ENCODE assay signal across 10 mouse cellular contexts in the genomic region with DNA sequence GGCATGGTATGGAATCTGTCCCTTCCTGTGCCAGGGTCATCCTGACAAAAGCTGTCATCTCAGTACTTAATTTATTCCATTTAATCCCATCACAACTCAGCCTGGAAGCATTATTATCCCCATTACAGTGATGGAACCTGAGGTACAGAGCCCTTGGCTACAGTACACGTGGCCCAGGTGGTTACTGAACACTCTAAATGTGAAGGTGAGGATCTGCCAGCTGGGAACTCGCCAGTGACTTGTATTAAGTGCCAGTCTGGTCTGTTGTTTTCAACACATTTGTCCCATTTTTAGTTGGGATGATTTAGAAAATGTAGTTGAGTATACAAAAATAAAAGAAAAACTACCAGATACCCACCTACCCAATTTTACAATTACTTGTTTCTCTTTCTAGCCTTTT.
A peak's percentile ranks its signal among the peaks of the same experiment; 100 is the strongest.
DNase-seq lines count a peak whose midpoint lies in the region; ATAC-seq lines count a peak whose summit lies in the region.
"Had no signal": no experiment of that assay in that cellular context is flagged by ENCODE, and none has a peak within 500 bp of the region (broad histone marks: within the 10 kb centered on the region; RNA-seq: fewer than 3 reads in every experiment).

No protein-coding gene starts in this region.

- DNase-seq in cerebellum, adult 11 months = peak; percentile 63
- peak; percentile 37 to 52 for DNase-seq in layer of hippocampus, postnatal 10 days (ENCODE audit: low spot score in 2 of 2)
- DNase-seq in layer of hippocampus, adult 11-12 months (ENCODE audit: low spot score) = no peak
- DNase-seq in cerebellum, adult 8-10 months = peak; percentile 51
- peak; percentile 56 for DNase-seq in fat pad, adult 2 months (ENCODE audit: extremely low read depth, low read depth, low spot score)
- no peak for DNase-seq in frontal cortex, postnatal 36 days (ENCODE audit: low spot score in 2 of 2)
- DNase-seq: kidney, adult 18-20 months; layer of hippocampus, adult 9-11 months; thymus, postnatal 14 days had no signal

- ATAC-seq in cerebellum, adult (ENCODE audit: insufficient number of reproducible peaks, low FRiP score, low TSS enrichment) = no peak

Comparison
In these comparisons a context has a peak if more than half of its experiments do, and no peak if none do; other contexts are left out.
1. DNase-seq: peak in cerebellum, adult 11 months (single experiment), layer of hippocampus, postnatal 10 days (2 of 2), cerebellum, adult 8-10 months (single experiment) and fat pad, adult 2 months (single experiment); none in layer of hippocampus, adult 11-12 months (single experiment) and frontal cortex, postnatal 36 days (0 of 2).